Mouse (Mus musculus): Measurements from ENCODE around the gene Ano2.

Gene Ano2

GRCm38 (mm10) chr6:125922746-125923145 lies 232.5 kb downstream of the Ano2 start:
- peak; percentile 46 to 64 for DNase-seq

GRCm38 (mm10) chr6:125924979-125925378 lies 234.8 kb downstream of the Ano2 start:
- peak; percentile 12 to 37 for DNase-seq

GRCm38 (mm10) chr6:125925861-125926260 lies 235.6 kb downstream of the Ano2 start:
- no peak for DNase-seq

GRCm38 (mm10) chr6:125931926-125932325 lies 241.7 kb downstream of the Ano2 start:
- DNase-seq: no peak

- peak; percentile 15 to 18 for DNase-seq
Measured at GRCm38 (mm10) chr6:125954965-125955364, 264.7 kb downstream of the Ano2 start.

GRCm38 (mm10) chr6:125973551-125973950 lies 283.3 kb downstream of the Ano2 start:
- DNase-seq: no peak

GRCm38 (mm10) chr6:125975788-125976465 lies 285.7 kb downstream of the Ano2 start:
- no peak for DNase-seq

GRCm38 (mm10) chr6:125979601-125980000 lies 289.4 kb downstream of the Ano2 start:
- no peak for DNase-seq

- no peak for DNase-seq
Measured at GRCm38 (mm10) chr6:125984050-125984449, 293.8 kb downstream of the Ano2 start.

- no peak for DNase-seq
Measured at GRCm38 (mm10) chr6:125992731-125993130, 302.5 kb downstream of the Ano2 start.

GRCm38 (mm10) chr6:126001797-126002196 lies 311.6 kb downstream of the Ano2 start:
- DNase-seq: no peak

GRCm38 (mm10) chr6:126003002-126003742 lies 313.0 kb downstream of the Ano2 start:
- DNase-seq: no peak

- no peak for DNase-seq
Measured at GRCm38 (mm10) chr6:126006647-126007046, 316.4 kb downstream of the Ano2 start.

GRCm38 (mm10) chr6:126009083-126009482 lies 318.9 kb downstream of the Ano2 start:
- DNase-seq: no peak

GRCm38 (mm10) chr6:126016991-126017390 lies 326.8 kb downstream of the Ano2 start:
- no peak for DNase-seq

- DNase-seq: no peak
Measured at GRCm38 (mm10) chr6:126018411-126018810, 328.2 kb downstream of the Ano2 start.

- no peak for DNase-seq
Measured at GRCm38 (mm10) chr6:126033693-126034402, 343.6 kb downstream of the Ano2 start.

GRCm38 (mm10) chr6:126034403-126034724 lies 344.1 kb downstream of the Ano2 start:
- DNase-seq: no peak

- no peak for DNase-seq
Measured at GRCm38 (mm10) chr6:126034728-126035127, 344.5 kb downstream of the Ano2 start.

GRCm38 (mm10) chr6:126035621-126036020 lies 345.4 kb downstream of the Ano2 start:
- DNase-seq: no peak

- DNase-seq: no peak
Measured at GRCm38 (mm10) chr6:126045931-126046330, 355.7 kb downstream of the Ano2 start.

GRCm38 (mm10) chr6:126048206-126048605 lies 358.0 kb downstream of the Ano2 start:
- DNase-seq: no peak

- peak; percentile 19 to 20 for DNase-seq
Measured at GRCm38 (mm10) chr6:126053136-126053535, 362.9 kb downstream of the Ano2 start.

GRCm38 (mm10) chr6:126057706-126058105 lies 367.5 kb downstream of the Ano2 start:
- DNase-seq: no peak
